In genomic region chr11:45621824-45622223, GRCm38 (mm10) we compare ENCODE assay signal across 11 mouse cellular contexts.
"Had no signal": no experiment of that assay in that cellular context is flagged by ENCODE, and none has a peak within 500 bp of the region (broad histone marks: within the 10 kb centered on the region; RNA-seq: fewer than 3 reads in every experiment).

No protein-coding gene starts in this region.

- DNase-seq: kidney, postnatal 25 days; lung, postnatal 14 days; right cerebral cortex, postnatal 14 days; thymus, postnatal 36 days had no signal

- H3K27ac ChIP-seq: liver, embryonic 12.5 days; lung, embryonic 15.5 days; macrophage; midbrain, embryonic 15.5 days; stomach, embryonic 15.5 days had no signal

- H3K4me1 ChIP-seq: liver, embryonic 12.5 days; lung, embryonic 15.5 days; midbrain, embryonic 15.5 days; stomach, embryonic 15.5 days had no signal

- H3K9me3 ChIP-seq: liver, embryonic 12.5 days; lung, embryonic 15.5 days; midbrain, embryonic 15.5 days; stomach, embryonic 15.5 days had no signal

- H3K9ac ChIP-seq: liver, embryonic 12.5 days; lung, embryonic 15.5 days; midbrain, embryonic 15.5 days; stomach, embryonic 15.5 days had no signal

- H3K4me3 ChIP-seq: liver, embryonic 12.5 days; lung, embryonic 15.5 days; megakaryocyte, embryonic 14.5 days; midbrain, embryonic 15.5 days; stomach, embryonic 15.5 days had no signal

- H3K4me2 ChIP-seq: liver, embryonic 12.5 days; lung, embryonic 15.5 days; midbrain, embryonic 11.5 days; midbrain, embryonic 15.5 days; stomach, embryonic 15.5 days had no signal

- H3K36me3 ChIP-seq: liver, embryonic 12.5 days; lung, embryonic 15.5 days; midbrain, embryonic 15.5 days; stomach, embryonic 15.5 days had no signal

- ATAC-seq: liver, embryonic 12.5 days; midbrain, embryonic 15.5 days had no signal

- H3K27me3 ChIP-seq: liver, embryonic 12.5 days; lung, embryonic 15.5 days; megakaryocyte, embryonic 14.5 days; midbrain, embryonic 15.5 days; stomach, embryonic 15.5 days had no signal
